Mouse (Mus musculus): ENCODE measurements around the gene Anks1b. TPM values are rescaled to one million over a fixed set of nuclear protein-coding genes. Genes with fewer than 3 reads are reported as not detected.
A peak's percentile ranks its signal among the peaks of the same experiment; 100 is the strongest.

Anks1b gene
- total RNA-seq, 2 experiments from 2014 or later, result 0.33 to 0.40 TPM

DNA sequence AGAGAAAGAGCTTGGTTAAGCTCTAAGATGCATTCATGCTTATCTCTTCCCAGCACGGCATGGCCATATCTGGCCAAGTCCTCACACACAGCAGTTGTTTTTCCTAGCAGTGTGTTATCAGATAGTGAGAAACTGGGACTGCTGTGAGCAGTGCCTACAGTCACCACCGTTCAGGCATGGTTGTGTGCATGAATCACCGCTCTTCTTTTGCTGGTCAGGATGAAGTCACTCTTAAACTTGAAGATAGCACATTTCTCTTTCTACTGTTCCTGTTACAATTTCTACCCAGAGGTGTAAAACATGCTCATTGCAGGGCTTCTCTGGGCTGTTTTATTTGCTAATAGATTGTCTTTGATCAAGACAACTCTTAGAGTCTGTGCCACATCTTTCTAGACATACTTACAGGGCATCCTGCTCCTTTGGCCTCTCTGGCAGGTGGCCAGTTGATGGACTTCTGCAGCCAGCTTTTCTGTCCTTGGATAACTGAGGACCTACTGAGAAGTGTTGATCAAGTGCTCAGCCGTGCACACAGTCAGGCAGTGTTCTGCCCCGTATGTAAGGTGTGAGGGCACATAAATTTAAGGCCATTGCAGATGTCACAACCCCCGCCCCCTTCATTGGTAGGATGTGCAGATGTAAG lies 296.8 kb downstream of the Anks1b start:
- no peak for DNase-seq

DNA sequence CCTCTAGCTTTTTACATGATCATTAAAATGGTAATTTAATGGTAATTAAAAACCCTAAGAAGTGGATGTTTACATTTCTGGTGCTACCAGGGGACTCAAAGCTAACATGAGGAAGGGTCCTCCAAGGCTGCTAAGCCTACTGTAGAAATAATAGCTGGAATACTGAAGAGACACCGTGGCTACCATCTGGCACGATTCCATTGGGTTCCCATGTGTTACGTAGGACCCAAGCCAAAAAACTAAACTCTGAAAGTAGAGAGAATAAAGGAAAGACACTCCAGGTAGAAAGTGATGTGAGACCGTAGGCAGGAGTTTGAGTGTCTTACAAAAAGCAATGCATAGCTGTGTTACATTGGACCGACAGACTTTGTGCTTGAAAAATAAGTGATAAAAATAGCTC lies 317.1 kb downstream of the Anks1b start:
- no peak for DNase-seq

DNA sequence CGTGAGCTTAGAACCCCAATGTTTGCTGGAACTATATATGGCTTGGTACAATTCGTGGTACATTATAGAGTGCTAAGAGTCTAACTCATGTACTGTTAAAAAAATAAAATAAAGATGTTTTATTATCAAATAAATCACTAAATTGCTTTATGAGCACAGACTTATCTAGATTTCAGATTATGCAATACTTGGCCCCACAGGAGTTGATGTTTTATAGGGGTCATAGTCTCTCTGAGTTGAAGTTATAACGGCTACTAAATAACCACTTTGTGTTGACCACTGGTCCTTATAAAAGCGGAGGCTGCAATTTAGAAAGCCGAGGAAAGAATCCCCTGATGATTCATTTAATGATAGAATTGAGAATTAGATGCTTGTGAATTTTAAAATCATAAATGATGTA lies 323.6 kb downstream of the Anks1b start:
- no peak for DNase-seq

DNA sequence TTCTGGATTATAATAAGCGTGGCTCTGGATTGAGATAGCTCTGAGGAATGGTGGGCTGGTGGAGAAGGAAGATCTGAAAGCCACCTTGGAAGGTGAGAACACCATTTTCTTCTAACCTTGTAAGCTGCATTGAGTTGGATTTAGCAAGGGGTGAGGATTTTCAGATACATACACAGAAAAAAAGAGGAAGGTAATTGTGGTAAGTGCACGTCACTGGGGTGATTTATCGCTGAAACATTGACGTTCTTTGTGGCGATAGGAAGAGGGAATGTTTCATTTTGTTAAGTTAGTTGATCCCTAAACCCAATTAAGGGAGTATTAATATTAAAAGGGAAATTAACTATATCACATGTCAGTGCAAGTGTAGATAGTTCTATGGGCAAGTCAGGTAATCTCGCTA lies 336.7 kb downstream of the Anks1b start:
- DNase-seq, result no peak

DNA sequence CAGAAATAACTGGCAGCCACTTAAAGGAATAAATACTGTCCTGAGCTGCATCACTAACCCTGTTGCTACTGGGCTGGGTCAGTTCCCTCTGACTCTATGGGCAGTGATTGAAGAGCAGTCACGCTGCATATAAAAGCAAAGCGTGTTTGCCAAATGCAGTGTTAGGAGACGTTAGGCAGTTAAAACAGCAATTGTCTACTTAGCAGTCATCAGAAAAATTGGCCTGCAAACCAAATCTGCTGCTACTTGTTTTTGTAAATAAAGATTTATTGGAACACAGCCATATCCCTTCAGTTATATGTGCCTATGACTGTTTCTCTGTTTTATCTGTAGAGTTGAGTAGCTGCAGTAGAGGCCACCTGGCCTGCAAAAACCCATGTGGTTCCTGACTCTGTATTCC lies 347.2 kb downstream of the Anks1b start:
- DNase-seq, result no peak

DNA sequence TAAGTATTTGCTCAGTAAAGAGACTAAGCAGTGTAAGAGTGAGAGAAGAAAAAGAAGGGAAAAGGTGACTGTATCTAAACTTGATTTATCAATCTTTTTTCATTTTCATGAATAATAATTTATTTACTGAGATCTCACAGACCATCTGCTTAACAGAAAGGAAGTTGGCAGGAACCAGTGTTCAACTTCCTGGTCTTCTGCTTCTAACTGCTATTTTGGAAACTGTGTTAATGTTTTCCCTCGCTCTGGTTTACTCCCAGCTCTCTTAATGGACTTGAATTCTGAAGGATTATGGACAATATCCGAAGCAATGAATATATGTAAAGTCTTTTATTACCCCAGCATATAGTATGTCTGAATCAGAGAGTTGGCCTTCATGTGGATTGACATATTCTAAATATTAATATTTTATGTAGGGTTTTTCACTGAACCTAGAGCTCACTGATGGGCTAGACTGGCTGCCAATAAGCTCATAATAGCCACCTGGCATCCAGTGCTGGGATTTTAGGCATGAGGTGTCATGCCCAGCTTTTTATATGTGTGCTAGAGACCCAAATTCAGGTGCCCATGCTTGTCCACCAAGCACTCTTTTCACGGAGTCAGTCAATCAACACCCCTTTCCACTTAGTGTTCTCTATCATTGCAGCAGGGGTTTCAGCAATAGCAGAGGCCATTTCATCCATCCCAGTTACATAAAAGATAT lies 349.6 kb downstream of the Anks1b start:
- no peak for DNase-seq

DNA sequence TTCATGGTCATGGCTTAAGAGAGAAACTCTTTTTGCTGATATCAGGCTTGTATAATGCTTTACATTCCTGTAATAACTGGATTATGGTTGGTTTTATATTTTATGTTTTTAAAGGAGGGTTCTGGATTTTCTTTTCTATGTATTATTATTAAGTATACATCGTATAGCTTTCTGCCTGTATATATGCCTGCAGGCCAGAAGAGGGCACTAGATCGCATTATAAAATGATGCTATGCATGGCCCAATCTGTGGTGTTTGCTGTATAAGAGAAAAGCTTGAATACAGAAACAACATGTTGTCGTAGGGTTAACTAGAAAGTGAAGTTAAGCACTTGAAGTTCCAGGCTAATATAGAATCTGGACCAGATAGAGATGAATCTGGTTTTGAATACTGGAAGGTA lies 362.0 kb downstream of the Anks1b start:
- DNase-seq, result no peak

DNA sequence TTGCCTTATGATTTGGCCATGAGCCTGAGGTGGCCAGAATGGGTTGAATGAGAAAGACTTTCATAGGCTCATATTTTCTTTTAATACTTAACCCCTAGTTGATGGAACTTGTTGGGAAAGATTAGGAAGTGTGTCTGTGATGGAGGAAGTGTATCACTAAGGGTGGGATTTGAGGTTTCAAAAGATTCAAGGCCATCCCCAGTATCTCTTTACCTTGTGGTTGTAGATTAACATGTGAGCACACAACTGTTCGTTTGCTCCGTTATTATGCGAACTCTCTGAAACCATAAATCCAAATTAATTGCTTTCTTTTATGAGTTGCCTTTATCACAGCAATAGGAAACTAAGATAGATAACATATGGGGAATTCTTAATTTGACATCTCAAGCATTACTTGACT lies 364.0 kb downstream of the Anks1b start:
- no peak for DNase-seq

DNA sequence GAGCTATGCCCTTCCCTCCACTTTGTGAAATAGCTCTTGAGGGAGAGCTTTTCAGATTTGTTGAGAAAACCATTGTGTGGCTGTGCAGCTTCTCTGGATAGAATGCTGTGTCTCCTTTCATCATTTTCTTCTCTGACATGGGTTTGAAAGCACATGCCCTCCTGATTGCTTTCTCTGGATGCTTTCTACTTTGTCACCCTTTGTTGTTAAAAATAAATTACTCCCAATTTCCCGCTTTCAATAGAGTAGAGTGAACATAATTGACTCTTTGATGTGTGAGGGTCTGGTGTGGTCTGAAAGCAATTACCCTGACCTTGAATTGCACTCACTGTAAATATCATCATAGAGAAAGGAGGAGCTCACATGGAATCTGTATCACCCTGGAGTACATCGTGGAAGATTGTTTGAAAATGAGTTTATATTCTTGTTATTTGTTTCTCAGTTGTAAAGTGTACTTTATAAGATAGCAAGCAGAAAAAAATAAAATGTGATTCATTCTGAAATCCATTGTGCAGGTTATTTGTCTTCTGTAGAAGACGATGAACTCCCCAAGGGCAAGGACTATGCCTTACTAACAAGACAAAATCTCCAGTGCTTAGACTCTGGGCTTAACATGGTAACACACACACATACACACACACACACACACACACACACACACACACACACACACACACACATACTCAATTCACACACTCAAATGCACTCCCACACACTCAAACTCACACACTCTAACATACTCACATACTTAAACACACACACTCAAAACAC lies 385.8 kb downstream of the Anks1b start:
- no peak for DNase-seq

DNA sequence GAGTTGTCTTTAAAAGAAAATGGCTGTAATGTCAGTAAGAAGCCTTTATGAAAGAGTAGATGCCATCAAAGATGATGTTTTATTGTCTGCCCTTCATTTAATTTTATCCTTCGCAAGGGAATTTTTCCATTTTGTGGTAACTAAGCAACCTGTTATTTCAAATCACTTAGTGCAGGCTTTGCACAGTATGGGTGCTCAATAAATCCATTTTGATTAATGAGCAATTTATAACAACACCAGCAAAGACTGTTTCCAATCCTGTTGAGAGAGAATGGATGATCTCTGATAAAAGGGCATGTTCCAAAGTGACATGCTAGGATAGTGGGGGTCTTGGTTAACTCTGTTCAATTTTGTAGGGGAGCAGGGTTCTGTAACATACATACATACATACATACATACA lies 398.0 kb downstream of the Anks1b start:
- no peak for DNase-seq

DNA sequence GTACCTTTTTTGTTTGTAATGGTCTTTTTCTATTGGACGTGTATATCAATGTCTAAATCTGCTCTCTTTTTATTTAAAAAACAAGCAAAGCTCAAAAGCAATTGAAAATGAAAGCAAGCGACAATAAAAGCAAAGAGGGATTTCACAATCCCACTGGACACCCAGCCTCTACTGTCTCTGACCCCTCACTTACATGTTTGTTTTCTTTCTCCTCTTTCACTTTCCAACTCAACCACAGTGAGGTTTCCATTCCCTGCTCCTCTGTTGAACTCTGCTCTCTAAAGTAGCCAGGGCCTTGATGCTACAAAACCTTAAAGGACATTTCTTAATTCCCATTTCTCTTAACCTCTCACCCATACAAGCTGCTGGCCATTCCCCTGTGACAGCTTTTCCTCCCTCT lies 400.0 kb downstream of the Anks1b start:
- peak in 1 of 2 experiments; percentile 1 for DNase-seq

DNA sequence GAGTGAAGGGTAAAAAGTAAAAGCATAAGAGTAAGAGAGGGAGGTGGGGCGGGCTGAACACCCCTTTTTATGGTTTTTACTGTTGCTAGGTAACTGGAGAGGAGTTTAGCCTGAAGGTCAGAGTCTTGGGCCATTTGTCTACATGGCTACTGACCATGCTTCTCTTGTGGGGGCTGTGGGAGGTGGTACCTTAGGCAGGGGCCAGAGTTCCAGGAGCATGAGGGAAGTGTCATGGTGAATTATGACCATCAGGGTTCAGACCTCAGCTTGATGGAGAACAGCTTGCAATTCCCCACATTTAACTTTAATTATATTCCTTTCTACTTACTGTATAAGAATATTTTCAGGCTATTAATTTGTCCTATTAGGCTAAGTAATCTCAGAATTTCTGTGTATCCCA lies 413.3 kb downstream of the Anks1b start:
- DNase-seq, result no peak

DNA sequence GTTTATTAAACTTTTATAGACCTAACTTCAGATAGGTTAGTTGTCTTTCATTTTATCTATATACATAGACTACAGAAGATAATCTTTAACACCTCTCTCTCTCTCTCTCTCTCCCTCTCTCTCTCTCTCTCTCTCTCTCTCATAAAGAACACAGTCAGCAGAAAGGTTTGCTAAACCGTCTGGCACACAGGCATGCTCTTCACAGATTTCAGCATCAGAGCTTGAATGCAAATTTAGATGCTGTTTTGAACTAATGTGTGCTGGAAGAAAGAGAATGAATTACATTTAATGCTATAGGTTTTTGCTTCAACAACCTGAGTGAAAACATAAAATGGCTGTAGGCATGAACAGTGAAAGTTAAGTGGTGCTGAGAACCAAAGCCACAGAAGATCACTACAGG lies 429.9 kb downstream of the Anks1b start:
- DNase-seq, result no peak

DNA sequence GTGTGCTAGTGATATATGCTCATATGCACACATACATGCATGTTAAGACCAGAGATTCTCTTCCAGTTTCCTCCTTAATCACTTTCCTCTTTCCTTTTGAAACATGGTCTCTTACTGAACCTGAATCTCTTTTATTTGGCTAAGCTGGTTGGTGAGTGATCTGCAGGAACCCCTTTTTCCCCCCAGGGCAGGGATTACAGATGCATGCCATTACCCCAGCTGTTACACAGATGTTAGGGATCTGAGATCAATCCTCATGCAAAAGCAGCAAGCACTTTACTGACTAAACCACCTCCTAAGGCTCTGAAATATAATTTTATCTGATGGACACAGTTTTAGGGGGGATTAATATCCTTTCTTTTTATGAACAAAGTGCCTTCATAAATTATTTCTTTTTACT lies 432.8 kb downstream of the Anks1b start:
- no peak for DNase-seq

DNA sequence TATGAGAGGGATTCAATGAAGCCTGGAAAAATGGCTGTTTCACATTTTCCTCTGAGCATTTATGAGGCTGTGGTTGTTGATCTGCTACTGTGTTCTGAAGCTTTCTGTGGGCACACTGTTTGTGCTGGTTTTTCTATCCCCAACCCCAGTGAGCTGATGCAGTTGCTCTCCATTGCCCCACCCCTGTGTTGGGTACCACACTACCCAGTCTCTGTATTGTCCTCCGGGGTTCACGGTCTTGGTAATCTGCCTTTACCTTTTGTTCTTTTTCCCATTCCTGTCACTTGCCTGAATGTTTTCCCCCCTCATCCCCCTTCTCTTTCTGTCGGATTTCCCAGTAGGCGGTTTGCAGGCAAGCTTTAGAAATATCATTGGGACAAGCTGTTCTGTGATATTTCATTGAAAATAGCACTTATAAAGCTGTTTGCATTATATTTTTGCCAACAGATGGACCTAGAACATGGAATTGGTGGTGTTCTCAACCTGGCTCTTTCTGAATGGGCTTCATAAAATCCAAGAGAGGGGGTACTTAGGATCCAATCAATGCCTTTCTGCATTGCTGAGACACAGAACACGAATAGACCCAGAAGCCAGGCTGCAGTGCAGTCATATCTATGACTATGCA lies 434.7 kb downstream of the Anks1b start:
- no peak for DNase-seq

DNA sequence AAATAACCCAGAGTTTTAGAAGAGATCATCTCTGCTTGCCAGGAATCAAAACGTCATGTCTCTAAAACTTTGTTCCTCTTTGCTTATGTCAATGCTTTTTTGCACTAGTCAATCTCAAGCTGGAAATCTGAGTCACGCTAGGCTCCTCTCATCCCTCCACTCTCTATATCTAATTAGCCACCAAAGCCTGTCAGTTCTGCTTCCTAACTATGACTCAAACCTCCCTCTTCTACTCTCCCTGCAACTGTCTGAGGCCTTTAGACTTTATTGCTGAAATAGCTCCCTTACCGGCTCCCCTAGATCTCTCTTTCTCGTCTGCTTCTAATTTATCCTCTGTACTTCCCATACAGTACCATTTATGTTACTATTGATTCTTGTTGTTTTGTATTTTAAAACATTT lies 456.5 kb downstream of the Anks1b start:
- DNase-seq, result no peak

DNA sequence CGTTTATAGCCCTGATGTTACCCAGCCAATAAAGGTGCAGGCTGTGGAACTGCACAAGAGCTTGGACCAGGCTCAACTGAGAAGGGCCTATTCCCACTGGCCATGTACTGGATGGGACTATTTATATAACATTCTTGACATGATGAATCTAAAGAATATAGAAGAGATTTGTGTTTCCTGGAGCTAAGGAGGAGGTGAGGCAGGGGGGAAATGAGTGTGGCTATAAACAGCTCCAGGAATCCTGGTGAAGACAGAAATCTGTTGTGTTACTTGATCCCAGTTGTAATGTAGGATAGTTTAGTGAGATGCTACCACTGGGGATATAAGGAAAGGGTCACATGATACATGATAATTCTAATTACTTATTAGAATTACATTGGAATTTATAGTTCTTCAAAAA lies 472.1 kb downstream of the Anks1b start:
- DNase-seq, result no peak

DNA sequence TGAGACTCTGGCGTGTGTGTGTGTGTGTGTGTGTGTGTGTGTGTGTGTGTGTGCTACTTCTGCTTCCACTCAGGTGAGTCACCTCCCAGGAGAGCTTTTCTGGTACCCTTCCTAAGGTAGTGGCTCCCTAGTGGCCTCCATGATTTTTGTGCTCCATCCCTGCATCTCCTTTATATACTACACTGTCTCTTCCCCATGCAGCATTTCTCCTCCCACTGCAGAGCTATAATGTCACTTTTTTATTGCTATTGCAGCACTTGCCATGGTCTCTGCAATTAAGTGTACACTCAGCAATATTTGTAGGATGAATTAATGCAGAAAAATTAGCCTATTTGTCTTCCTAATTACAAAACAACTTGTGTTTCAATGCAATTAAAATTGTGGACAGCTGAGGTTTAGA lies 482.9 kb downstream of the Anks1b start:
- DNase-seq, result no peak

DNA sequence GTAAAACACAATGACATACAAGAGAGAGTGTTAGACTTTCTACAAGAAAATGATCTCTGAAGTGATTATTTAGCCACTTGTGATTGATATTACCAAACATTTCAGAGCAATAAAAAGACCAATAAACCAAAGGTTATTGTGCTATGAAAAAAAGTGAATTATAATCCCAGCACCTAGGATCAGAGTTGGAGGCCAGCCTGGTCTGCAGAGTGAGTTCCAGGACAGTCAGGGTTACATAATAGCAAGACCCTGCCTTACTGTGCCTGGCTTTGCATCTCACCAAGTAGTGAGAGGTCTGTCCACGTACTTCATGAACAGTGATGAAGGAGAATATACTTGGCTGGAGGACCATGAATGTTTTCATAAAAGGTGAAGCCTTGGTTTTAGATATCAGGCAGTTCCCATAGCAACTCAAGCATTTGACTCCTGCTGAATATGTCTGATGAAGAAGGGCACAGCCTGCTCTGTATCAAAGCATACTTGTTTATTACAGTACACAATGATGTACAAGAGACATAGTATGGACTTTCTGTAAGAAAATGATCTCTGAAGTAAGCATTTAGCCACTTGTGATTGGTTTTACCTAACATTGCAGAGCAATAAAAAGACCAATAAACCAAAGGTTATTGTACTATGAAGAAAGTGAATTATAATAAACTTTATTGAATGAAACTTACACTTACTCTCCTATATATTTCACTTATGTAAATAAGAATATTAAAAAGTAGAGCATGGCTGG lies 484.0 kb downstream of the Anks1b start:
- no peak for DNase-seq

DNA sequence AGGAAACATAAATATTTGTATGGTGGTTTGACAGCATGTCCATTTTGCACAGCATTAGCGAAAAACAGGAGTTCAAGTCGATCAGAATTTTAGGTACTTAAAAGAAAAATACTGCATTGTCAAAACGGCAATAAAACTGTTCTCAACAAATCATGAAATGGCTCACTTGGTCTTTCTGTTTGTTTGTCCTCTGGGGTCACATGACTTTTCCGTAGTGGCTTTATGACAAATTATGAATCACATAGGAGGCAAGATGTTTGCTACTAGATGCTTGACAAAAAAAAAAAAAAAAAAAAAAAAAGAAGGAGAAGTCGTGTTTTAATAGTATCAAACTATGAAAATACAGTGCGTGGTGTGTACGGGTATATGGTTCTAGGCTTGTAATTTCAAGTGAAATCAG lies 495.7 kb downstream of the Anks1b start:
- DNase-seq, result no peak

DNA sequence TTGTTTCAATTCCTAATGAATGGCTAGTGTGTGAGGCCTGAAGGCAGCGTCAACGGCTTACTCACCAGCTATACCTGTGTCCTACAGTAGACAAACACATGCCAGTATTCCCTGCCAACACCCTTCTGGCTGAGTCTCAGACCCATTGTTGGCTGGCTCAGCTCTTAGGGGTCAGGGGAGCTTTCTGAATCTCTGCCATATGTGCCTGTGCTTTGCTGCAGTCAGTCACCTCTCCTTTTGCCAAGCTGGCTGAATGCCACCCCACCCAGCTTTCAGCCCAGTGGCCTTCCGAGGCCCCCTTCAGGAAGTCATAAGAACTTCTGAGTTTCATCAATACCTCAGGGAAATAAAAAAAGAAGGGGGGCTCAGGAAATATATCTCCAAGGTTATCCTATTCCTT lies 497.4 kb downstream of the Anks1b start:
- peak in 1 of 2 experiments; percentile 6 for DNase-seq

DNA sequence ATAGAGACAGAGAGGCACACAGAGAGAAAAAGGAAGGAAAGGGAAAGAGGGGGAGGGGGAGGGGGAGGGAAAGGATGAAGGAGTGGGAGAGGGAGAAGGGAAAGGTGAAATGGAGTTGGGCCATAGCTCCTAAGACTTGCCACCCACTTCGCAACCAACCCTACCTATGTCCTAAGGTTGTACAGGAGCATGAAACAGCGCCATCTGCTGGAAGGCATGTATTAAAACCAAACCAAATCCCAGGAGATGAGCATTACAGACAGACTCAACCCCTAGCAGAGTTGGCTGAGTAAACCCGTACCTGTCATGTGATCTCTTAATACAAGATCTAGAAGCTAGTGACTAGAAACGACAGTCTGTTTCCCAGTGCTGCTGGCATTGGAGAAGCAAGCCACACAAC lies 500.2 kb downstream of the Anks1b start:
- DNase-seq, result peak in 1 of 2 experiments; percentile 9

Measured in heart, adult 18-20 months (tissue).